Mouse (Mus musculus) liver, postnatal 0 days (tissue): ENCODE measurements at regions not wholly inside any gene's neighbourhood (a gene's known extent, or its start where the extent isn't known, plus 50 kb on each side); places are given as distances from the start of the nearest gene placed in this dataset.

Experiments used
- CTCF ChIP-seq: sonication (generic); IDR thresholded peaks from 2 replicates; pipeline ENCODE4 v1.5.1; 2016; ENCODE audit warnings: antibody characterized with exemption, low read depth
- EP300 ChIP-seq: IDR thresholded peaks from 2 replicates; pipeline ENCODE4 v1.6.1; 2016; ENCODE audit warnings: antibody characterized with exemption, low read depth, mild to moderate bottlenecking

DNA sequence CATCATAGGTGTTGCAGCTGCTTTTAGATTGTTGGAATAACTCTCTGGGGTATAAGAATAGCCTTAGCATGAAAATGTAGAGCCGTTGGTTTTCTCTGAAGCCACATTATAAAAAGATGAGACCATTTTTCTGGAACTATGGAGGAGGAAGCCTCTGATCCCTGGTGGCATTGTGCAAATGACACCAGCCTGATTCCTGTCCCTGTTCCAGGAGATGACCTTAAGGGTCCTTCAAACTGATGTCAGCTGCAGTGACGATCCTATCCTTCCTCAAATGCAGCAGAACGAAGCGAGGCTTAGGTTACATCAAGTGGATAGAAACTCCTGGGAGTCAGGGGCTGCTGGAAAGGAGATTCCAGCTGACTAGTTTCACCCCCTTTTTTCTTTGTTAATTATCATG is 59.0 kb upstream of the Frmd6 start:
- no peak for TF ChIP-seq CTCF
- TF ChIP-seq EP300, result no peak
